Mouse (Mus musculus) liver, adult 2 months (tissue): ENCODE measurements around the gene Rnf130.

Source experiments
- CTCF ChIP-seq: fragments of 200-500 bp; IDR thresholded peaks from 2 replicates; pipeline ENCODE4 v1.5.1; 2011; ENCODE audit warnings: low read depth, low read length, control low read depth
- POLR2A ChIP-seq: fragments of 200-500 bp; IDR thresholded peaks from 2 replicates; pipeline ENCODE4 v1.6.1; 2011; ENCODE audit warnings: low read length, control low read depth; ENCODE audit not compliant: insufficient read depth; ENCODE audit errors: extremely low read depth

DNA sequence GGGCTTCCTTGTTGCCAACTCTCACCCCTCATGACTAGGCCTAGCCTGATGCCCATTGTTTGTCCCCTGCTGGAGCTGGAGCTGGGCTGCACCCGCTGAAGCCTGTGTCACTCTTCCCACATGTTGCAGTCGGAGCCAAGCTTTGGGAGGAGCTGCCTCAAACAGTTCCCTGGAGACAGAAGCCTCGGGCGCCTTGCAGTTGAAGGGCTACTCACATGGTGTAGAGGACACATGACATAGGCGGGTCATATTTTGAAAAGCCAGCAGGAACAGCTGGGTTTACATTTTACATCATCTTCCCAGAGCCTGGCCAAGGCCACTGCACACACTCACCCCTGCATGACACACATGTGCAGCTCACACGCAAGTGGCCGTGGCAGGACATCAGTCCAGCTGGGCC, 124.1 kb downstream of the Rnf130 start:
- TF ChIP-seq CTCF (no peak), POLR2A (no peak)
